In genomic region chr7:117508090-117508489, GRCm38 (mm10) we compare ENCODE assay signal across 19 mouse cellular contexts.
A peak's percentile ranks its signal among the peaks of the same experiment; 100 is the strongest.
DNase-seq lines count a peak whose midpoint lies in the region; ATAC-seq and TF ChIP-seq lines count a peak whose summit lies in the region.
"Had no signal": no experiment of that assay in that cellular context is flagged by ENCODE, and none has a peak within 500 bp of the region (broad histone marks: within the 10 kb centered on the region; RNA-seq: fewer than 3 reads in every experiment).

No protein-coding gene starts in this region.

- ATAC-seq in kidney, postnatal 0 days (replicated peaks; ENCODE audit: low FRiP score, low read depth): no peak
- ATAC-seq in embryonic facial prominence, embryonic 14.5 days (ENCODE audit: low read depth): no peak
- no peak for ATAC-seq in forebrain, embryonic 13.5 days
- ATAC-seq: activated CD4-positive, CD25-positive, alpha-beta regulatory T cell, adult 4 months; forebrain, embryonic 16.5 days; midbrain, embryonic 15.5 days; Patski had no signal

- H3K27me3 ChIP-seq in kidney, postnatal 0 days (ENCODE audit: insufficient read depth, low read length): no peaks in the 10 kb centered on the region
- no peaks in the 10 kb centered on the region for H3K27me3 ChIP-seq in embryonic facial prominence, embryonic 14.5 days (replicated peaks; ENCODE audit: control insufficient read depth, insufficient read depth, low read length)
- H3K27me3 ChIP-seq in forebrain, embryonic 13.5 days: no peaks in the 10 kb centered on the region
- H3K27me3 ChIP-seq: liver, embryonic 13.5 days; lung, embryonic 15.5 days; midbrain, embryonic 15.5 days; Patski had no signal

- DNase-seq in adrenal gland, postnatal 10 days: peak; percentile 64
- DNase-seq in adrenal gland, postnatal 36 days: no peak
- peak; percentile 7 for DNase-seq in kidney, postnatal 0 days (ENCODE audit: low spot score)
- no peak for DNase-seq in kidney, postnatal 14 days
- DNase-seq in embryonic facial prominence, embryonic 14.5 days (ENCODE audit: low spot score): peak; percentile 39
- DNase-seq in mesoderm, embryonic 11.5 days (ENCODE audit: low read depth, low spot score): peak; percentile 36
- no peak for DNase-seq in lung, postnatal 25 days (ENCODE audit: low spot score)
- DNase-seq: cerebellum, adult 9-11 months; heart, adult 18-20 months; layer of hippocampus, postnatal 36 days; left cerebral cortex, postnatal 4 days; liver, embryonic 13.5 days; thymus, postnatal 4 days had no signal

- 41% methylated on average over 8 of the region's 8 CpGs for WGBS in kidney, postnatal 0 days
- 53% methylated on average over 8 of the region's 8 CpGs for WGBS in embryonic facial prominence, embryonic 14.5 days
- 70% methylated on average over 8 of the region's 8 CpGs for whole genome bisulfite sequencing in forebrain, embryonic 13.5 days

- no peak overlapping the region for H3K4me2 ChIP-seq in kidney, postnatal 0 days (ENCODE audit: low read length)
- H3K4me2 ChIP-seq in embryonic facial prominence, embryonic 14.5 days (ENCODE audit: low read depth, low read length): no peak overlapping the region
- H3K4me2 ChIP-seq in forebrain, embryonic 13.5 days: no peak overlapping the region
- H3K4me2 ChIP-seq: liver, embryonic 13.5 days; lung, embryonic 15.5 days; midbrain, embryonic 15.5 days had no signal

- no peaks in the 10 kb centered on the region for H3K36me3 ChIP-seq in kidney, postnatal 0 days (ENCODE audit: insufficient read depth, low read length)
- H3K36me3 ChIP-seq in embryonic facial prominence, embryonic 14.5 days (ENCODE audit: control insufficient read depth, insufficient read depth, low read length): no peaks in the 10 kb centered on the region
- no peaks in the 10 kb centered on the region for H3K36me3 ChIP-seq in forebrain, embryonic 13.5 days (ENCODE audit: poor library complexity, severe bottlenecking)
- H3K36me3 ChIP-seq: liver, embryonic 13.5 days; lung, embryonic 15.5 days; midbrain, embryonic 15.5 days had no signal

- no peak overlapping the region for H3K27ac ChIP-seq in kidney, postnatal 0 days
- no peak overlapping the region for H3K27ac ChIP-seq in embryonic facial prominence, embryonic 14.5 days (replicated peaks; ENCODE audit: low read depth, low read length)
- H3K27ac ChIP-seq in forebrain, embryonic 13.5 days: no peak overlapping the region
- H3K27ac ChIP-seq: liver, embryonic 13.5 days; lung, embryonic 15.5 days had no signal

- no peak for TF ChIP-seq CTCF in kidney, postnatal 0 days (IDR thresholded peaks at IDR 0.05; ENCODE audit: low read depth)

- no peak overlapping the region for H3K9ac ChIP-seq in kidney, postnatal 0 days (ENCODE audit: low read depth, low read length)
- H3K9ac ChIP-seq in embryonic facial prominence, embryonic 14.5 days (ENCODE audit: low read depth, low read length): no peak overlapping the region
- H3K9ac ChIP-seq in forebrain, embryonic 13.5 days: no peak overlapping the region
- H3K9ac ChIP-seq: liver, embryonic 13.5 days; lung, embryonic 15.5 days; midbrain, embryonic 15.5 days had no signal

- no peaks in the 10 kb centered on the region for H3K9me3 ChIP-seq in kidney, postnatal 0 days (replicated peaks; ENCODE audit: low read length)
- no peaks in the 10 kb centered on the region for H3K9me3 ChIP-seq in embryonic facial prominence, embryonic 14.5 days (ENCODE audit: control insufficient read depth, low read length)
- no peaks in the 10 kb centered on the region for H3K9me3 ChIP-seq in forebrain, embryonic 13.5 days (replicated peaks)
- H3K9me3 ChIP-seq: liver, embryonic 13.5 days; lung, embryonic 15.5 days; midbrain, embryonic 15.5 days had no signal

- H3K4me1 ChIP-seq in kidney, postnatal 0 days (replicated peaks; ENCODE audit: insufficient read depth, low read length): 0 out of 2 replicates have a peak, but pooled peaks cover 3% of the 10 kb centered on the region
- 0 out of 2 replicates have a peak, but pooled peaks cover 4% of the 10 kb centered on the region for H3K4me1 ChIP-seq in embryonic facial prominence, embryonic 14.5 days (ENCODE audit: control insufficient read depth, insufficient read depth, low read length)
- peaks cover 16% of the 10 kb centered on the region; the same call in 1 of the 2 replicates for H3K4me1 ChIP-seq in forebrain, embryonic 13.5 days
- H3K4me1 ChIP-seq: liver, embryonic 13.5 days; lung, embryonic 15.5 days; midbrain, embryonic 15.5 days had no signal

- no peak overlapping the region for H3K4me3 ChIP-seq in kidney, postnatal 0 days (replicated peaks; ENCODE audit: low read depth, low read length)
- H3K4me3 ChIP-seq in embryonic facial prominence, embryonic 14.5 days (ENCODE audit: low read depth, low read length): no peak overlapping the region
- H3K4me3 ChIP-seq in forebrain, embryonic 13.5 days: no peak overlapping the region
- H3K4me3 ChIP-seq: liver, embryonic 13.5 days; lung, embryonic 15.5 days; midbrain, embryonic 15.5 days had no signal

Comparison
In these comparisons a context has a peak if more than half of its experiments do, and no peak if none do; other contexts are left out.
1. DNase-seq: peak in adrenal gland, postnatal 10 days (single experiment), kidney, postnatal 0 days (single experiment), embryonic facial prominence, embryonic 14.5 days (single experiment) and mesoderm, embryonic 11.5 days (single experiment); none in adrenal gland, postnatal 36 days (0 of 2), kidney, postnatal 14 days (single experiment) and lung, postnatal 25 days (single experiment).